Mouse (Mus musculus) hindbrain, postnatal 0 days (tissue): ENCODE measurements around the gene Terf2. TPM values are rescaled to one million over a fixed set of nuclear protein-coding genes. Genes with fewer than 3 reads are reported as not detected.
A peak's percentile ranks its signal among the peaks of the same experiment; 100 is the strongest.

Experiments used
- ATAC-seq: fragments of 200-750 bp; cut with Nextera tagmentation; 2 replicates; pipeline ENCODE4 v1.8.0; 2017; ENCODE audit warnings: mild to moderate bottlenecking, moderate TSS enrichment, moderate library complexity
- DNase-seq: peaks from one replicate; pipeline ENCODE4 v3.0.0-alpha.2; 2015; ENCODE audit warnings: low spot score
- H3K27ac ChIP-seq: fragments of 300-500 bp; sonication (generic); 2 replicates; pipeline ENCODE4 v1.5.1; 2014; ENCODE audit warnings: mild to moderate bottlenecking
- H3K27me3 ChIP-seq: fragments of 300-500 bp; sonication (generic); 2 replicates; pipeline ENCODE4 v1.6.1; 2014; ENCODE audit warnings: low read length, mixed read lengths; ENCODE audit not compliant: insufficient read depth
- H3K36me3 ChIP-seq: fragments of 300-500 bp; sonication (generic); 2 replicates; pipeline ENCODE4 v1.6.1; 2014; ENCODE audit warnings: low read length, mixed read lengths; ENCODE audit not compliant: insufficient read depth
- H3K4me1 ChIP-seq: fragments of 300-500 bp; sonication (generic); 2 replicates; pipeline ENCODE4 v1.6.1; 2014; ENCODE audit warnings: antibody characterized with exemption, low read length, mixed read lengths; ENCODE audit not compliant: insufficient read depth
- H3K4me2 ChIP-seq: fragments of 300-500 bp; sonication (generic); 2 replicates; pipeline ENCODE4 v1.6.1; 2014; ENCODE audit warnings: low read depth, mild to moderate bottlenecking, low read length, moderate library complexity, mixed read lengths
- H3K4me3 ChIP-seq: fragments of 300-500 bp; sonication (generic); 2 replicates; pipeline ENCODE4 v1.5.1; 2014; ENCODE audit warnings: low read length
- H3K9ac ChIP-seq: fragments of 300-500 bp; sonication (generic); replicated peaks from 2 replicates; pipeline ENCODE4 v1.6.1; 2014; ENCODE audit warnings: mild to moderate bottlenecking, low read length, moderate library complexity, mixed read lengths
- H3K9me3 ChIP-seq: fragments of 300-500 bp; sonication (generic); 2 replicates; pipeline ENCODE4 v1.6.1; 2016; ENCODE audit warnings: low read length, mixed read lengths
- CTCF ChIP-seq: IDR thresholded peaks from 2 replicates; pipeline ENCODE4 v1.5.1; 2016; ENCODE audit warnings: antibody characterized with exemption, control low read depth, low read depth
- WGBS: fragments of 180-500 bp; shearing (Covaris S2); extraction: QIAGEN DNeasy Blood & Tissue Kit; methylation state at CpG from one replicate; pipeline ENCODE4 v1.1.7; 2014; 5-methylcytosine and 5-hydroxymethylcytosine counted together
- microRNA-seq, 2 experiments: library from miRNA; unstranded; fragments of <30 nt; microRNA quantifications; one replicate each; pipeline ENCODE4; 2016
- polyA plus RNA-seq: library from polyadenylated mRNA; unstranded; fragments of >200 nt; fragmentation: Nextera tagmentation; extraction: Ambion mirVana; gene quantifications from 2 replicates; pipeline ENCODE4 v1.2.1, GENCODE M21; 2015
- total RNA-seq: library from RNA; depleted of rRNA; stranded (reverse); fragments of >200 nt; gene quantifications from 2 replicates; pipeline ENCODE4 v1.2.3, GENCODE M21; 2014; rRNA removed

The Terf2 gene
- total and polyA plus RNA-seq, 2 experiments from 2014 or later = 15.5 to 23.2 TPM

DNA sequence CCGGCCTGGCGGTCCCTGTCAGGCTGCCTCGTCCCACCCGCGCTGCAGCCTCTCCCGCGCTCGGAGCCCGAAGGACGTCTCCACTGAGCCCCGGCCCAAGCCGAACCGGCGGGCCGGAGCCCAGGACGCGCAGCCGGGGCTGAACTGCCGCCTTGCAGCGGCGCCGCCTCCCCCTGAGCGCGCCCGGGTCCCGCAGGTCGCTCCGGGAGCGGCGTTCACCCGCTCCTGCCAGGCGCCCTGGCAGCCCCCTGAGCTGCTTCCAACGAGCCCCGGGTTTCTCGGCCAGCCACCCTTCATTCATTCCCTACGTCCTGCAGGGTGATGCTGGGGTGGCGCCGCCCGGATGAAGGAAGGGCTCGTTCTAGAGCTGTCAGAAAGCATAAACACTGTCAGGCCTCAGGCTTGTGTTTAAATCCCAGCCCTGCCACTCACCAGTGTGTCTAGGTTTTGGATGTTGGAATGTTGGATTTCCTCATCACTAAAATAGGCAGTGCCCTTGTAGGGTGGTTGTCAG, 64.7 kb downstream of the Terf2 start:
- peak; percentile 18 for DNase-seq
- Histone ChIP-seq H3K9ac (peak overlapping the region; percentile 96), H3K27ac (peak overlapping the region; percentile 84), H3K4me2 (peak overlapping the region; percentile 89), H3K36me3 (no peaks in the 10 kb centered on the region), H3K27me3 (no peaks in the 10 kb centered on the region), H3K9me3 (no peaks in the 10 kb centered on the region), H3K4me3 (peak overlapping the region; percentile 99), H3K4me1 (peaks cover 11% of the 10 kb centered on the region; the same call in 1 of the 2 replicates)
- TF ChIP-seq CTCF = no peak
- 0% methylated on average over 38 of the region's 40 CpGs for WGBS
- no peak for ATAC-seq

DNA sequence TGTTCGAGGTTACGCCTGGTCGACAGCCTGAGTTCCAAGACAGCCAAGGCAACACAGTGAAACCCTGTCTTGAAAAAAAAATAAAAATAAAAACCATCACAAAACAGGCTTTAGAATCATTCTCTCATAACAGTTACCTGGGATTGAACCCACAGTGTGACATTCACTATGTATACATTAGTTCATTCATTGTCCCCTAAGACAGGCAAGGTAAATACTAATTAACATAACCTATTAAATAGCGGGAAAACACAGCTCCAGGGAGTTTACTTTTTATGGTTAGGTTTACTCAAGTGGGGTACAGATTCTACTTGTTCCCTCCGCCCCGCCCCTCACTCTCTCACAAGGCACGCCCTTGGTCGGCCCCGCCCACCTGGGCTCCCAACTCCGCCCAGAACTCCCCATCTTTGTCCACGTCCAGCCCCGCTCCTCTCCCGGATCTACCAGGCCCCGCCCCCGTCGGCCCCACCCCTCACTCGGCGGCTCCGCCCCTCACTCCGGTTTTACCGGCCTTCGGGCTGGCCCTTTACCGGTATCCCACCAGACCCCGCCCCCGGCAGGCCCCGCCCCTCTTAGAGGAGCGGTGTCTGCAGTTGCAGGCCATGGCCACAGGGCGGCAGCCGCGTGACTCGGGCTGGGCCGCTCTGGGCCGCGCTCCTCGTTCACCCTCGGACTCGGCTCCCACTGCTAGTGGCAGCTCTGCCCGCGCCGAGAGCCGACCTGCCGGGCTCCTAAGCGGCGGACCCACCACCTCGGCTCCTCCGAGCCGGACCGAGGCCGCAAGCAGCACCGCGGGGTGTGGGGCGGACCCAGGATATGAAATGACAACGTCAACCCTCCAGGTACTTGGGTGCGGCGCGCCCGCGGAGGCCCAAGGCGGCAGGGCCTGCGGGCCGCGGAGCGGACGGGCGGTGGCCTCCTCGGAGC, 65.4 kb downstream of the Terf2 start, which contains the start of gene Vps4a:
Gene Vps4a, plus strand, starts transcription at position 573 of the 927 bp plus-strand sequence.
- Histone ChIP-seq H3K27ac (peak within 1 kb of the TSS; percentile 84), H3K27me3 (no peaks in the 10 kb centered on the region), H3K36me3 (no peaks in the 10 kb centered on the region), H3K9ac (peak within 1 kb of the TSS; percentile 96), H3K4me3 (peak within 1 kb of the TSS; percentile 99), H3K9me3 (no peaks in the 10 kb centered on the region), H3K4me2 (peak within 1 kb of the TSS; percentile 89), H3K4me1 (peaks cover 11% of the 10 kb centered on the region; the same call in 1 of the 2 replicates)
- 5% methylated on average over 57 of the region's 66 CpGs for WGBS
- peak; percentile 97 for ATAC-seq
- DNase-seq = peak; percentile 96
- TF ChIP-seq CTCF = peak; percentile 81

DNA sequence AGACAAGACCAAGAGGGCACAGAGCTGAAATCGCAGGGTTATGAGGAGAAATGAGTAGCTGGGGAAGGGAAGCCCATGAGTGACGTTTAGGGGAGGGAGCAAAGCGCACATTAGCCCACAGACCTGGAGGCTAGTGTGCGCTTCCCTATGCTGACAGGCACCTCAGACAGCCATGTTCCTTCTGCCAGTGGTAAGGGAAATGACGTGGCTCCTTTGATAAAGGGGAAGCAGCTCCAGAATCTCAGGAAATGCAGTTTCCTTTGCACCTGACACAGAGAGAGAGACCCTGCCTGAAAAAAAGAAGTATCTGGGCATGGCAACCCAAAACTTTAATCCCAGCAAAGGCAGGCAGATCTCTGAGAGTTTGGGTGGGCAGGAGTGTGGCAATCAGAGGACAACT, 66.3 kb downstream of the Terf2 start:
- Histone ChIP-seq H3K27ac (no peak overlapping the region), H3K9me3 (no peaks in the 10 kb centered on the region), H3K9ac (no peak overlapping the region), H3K4me2 (no peak overlapping the region), H3K4me1 (peaks cover 11% of the 10 kb centered on the region; the same call in 1 of the 2 replicates), H3K36me3 (no peaks in the 10 kb centered on the region), H3K4me3 (no peak overlapping the region), H3K27me3 (no peaks in the 10 kb centered on the region)
- ATAC-seq = no peak
- WGBS = 69% methylated on average over 5 of the region's 5 CpGs
- no peak for DNase-seq
- TF ChIP-seq CTCF = no peak

DNA sequence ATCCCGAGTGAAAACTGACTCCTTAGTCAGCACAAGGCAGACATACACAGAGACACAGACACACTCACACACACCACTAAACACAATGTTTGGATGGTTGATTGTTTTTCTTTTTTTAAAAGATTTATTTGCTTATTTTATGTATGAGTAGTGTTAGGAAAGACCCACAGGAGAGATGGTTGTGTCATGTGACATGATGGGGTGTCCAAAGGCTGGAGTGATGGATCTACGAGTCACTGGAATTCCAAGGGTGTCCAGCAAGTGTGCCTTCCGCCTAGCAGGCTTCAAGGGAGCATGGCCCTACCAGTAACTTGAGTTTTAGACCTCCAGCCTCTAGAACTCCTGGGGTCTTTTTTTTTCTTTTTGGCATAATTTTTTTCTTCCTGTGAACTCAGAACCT, 67.0 kb downstream of the Terf2 start:
- H3K4me3 ChIP-seq = no peak overlapping the region
- H3K9ac ChIP-seq = no peak overlapping the region
- TF ChIP-seq CTCF = no peak
- ATAC-seq (no peak), DNase-seq (no peak)
- 82% methylated on average over 3 of the region's 3 CpGs for WGBS
- H3K4me1 ChIP-seq = peaks cover 11% of the 10 kb centered on the region; the same call in 1 of the 2 replicates
- H3K27me3 ChIP-seq = no peaks in the 10 kb centered on the region
- no peak overlapping the region for H3K27ac ChIP-seq
- no peak overlapping the region for H3K4me2 ChIP-seq
- H3K9me3 ChIP-seq = no peaks in the 10 kb centered on the region
- H3K36me3 ChIP-seq = no peaks in the 10 kb centered on the region

DNA sequence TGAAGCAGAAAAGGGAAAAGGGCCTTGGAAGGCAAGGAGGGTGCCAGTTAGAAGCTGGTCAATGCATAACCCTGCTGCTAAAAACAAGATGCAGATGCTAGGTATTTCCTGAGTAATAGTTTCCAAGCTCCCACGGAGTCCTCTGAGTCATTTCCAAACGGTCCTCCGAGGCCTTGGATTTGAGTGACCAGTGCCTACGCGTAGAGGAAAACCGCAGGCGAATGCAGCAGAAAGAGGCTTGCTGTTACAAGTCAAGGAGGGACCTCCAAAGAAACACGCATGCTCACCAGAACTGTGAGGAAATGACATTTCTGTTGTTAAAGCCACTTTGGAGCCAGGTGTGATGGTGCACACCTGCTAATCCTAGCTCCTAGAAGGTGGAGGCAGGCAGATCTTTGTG, 72.9 kb downstream of the Terf2 start:
- ATAC-seq = no peak
- 94% methylated on average over 8 of the region's 8 CpGs for WGBS
- DNase-seq = no peak

More for the DNA sequence above, 72.9 kb downstream of the Terf2 start:
- H3K36me3 ChIP-seq = no peaks in the 10 kb centered on the region
- H3K9ac ChIP-seq = no peak overlapping the region
- no peaks in the 10 kb centered on the region for H3K4me1 ChIP-seq
- H3K4me3 ChIP-seq = no peak overlapping the region
- no peaks in the 10 kb centered on the region for H3K27me3 ChIP-seq
- H3K27ac ChIP-seq = no peak overlapping the region
- no peak for TF ChIP-seq CTCF
- no peaks in the 10 kb centered on the region for H3K9me3 ChIP-seq
- no peak overlapping the region for H3K4me2 ChIP-seq

Small RNA genes within 50 kb of the gene (microRNA-seq; reads per million reads assigned to microRNA genes)
- gene Mir7075 = 3.3 to 3.6 reads per million in 2 experiments

Other genes starting within 250 kb of the Terf2 start
- 20.0 and 21.0 TPM in 2 replicates for gene Has3, start 226.3 kb downstream of the Terf2 start, total RNA-seq
- gene Has3, start 226.3 kb downstream of the Terf2 start, polyA plus RNA-seq = 0.63 and 1.2 TPM in 2 replicates
- 21.1 and 25.5 TPM in 2 replicates for gene Utp4, start 202.9 kb downstream of the Terf2 start, total RNA-seq
- 28.7 and 29.5 TPM in 2 replicates for gene Utp4, start 202.9 kb downstream of the Terf2 start, polyA plus RNA-seq
- 7.3 and 8.7 TPM in 2 replicates for gene Sntb2, start 160.8 kb downstream of the Terf2 start, total RNA-seq
- 4.6 and 6.0 TPM in 2 replicates for gene Sntb2, start 160.8 kb downstream of the Terf2 start, polyA plus RNA-seq
- gene Vps4a, start 65.3 kb downstream of the Terf2 start, total RNA-seq = 81.6 and 92.3 TPM in 2 replicates
- gene Vps4a, start 65.3 kb downstream of the Terf2 start, polyA plus RNA-seq = 153 and 155 TPM in 2 replicates
- 57.7 and 68.8 TPM in 2 replicates for gene Pdf, start 47.9 kb downstream of the Terf2 start, total RNA-seq
- gene Pdf, start 47.9 kb downstream of the Terf2 start, polyA plus RNA-seq = 30.5 and 36.9 TPM in 2 replicates
- gene Cog8, start 39.9 kb downstream of the Terf2 start, total RNA-seq = 47.9 and 48.8 TPM in 2 replicates
- gene Cog8, start 39.9 kb downstream of the Terf2 start, polyA plus RNA-seq = 33.0 and 33.2 TPM in 2 replicates
- 16.1 and 20.7 TPM in 2 replicates for gene Nip7, start 39.7 kb downstream of the Terf2 start, total RNA-seq
- gene Nip7, start 39.7 kb downstream of the Terf2 start, polyA plus RNA-seq = 58.1 and 59.5 TPM in 2 replicates
- not detected in 2 replicates for gene Tmed6, start 30.9 kb downstream of the Terf2 start, total RNA-seq
- not detected in 2 replicates for gene Tmed6, start 30.9 kb downstream of the Terf2 start, polyA plus RNA-seq
- 89.5 and 95.2 TPM in 2 replicates for gene Cyb5b, start 54.1 kb upstream of the Terf2 start, total RNA-seq
- gene Cyb5b, start 54.1 kb upstream of the Terf2 start, polyA plus RNA-seq = 81.6 and 82.9 TPM in 2 replicates
- 22.8 and 23.5 TPM in 2 replicates for gene Nfat5, start 196.9 kb upstream of the Terf2 start, total RNA-seq
- 6.9 and 7.0 TPM in 2 replicates for gene Nfat5, start 196.9 kb upstream of the Terf2 start, polyA plus RNA-seq